Mouse (Mus musculus) MN1 (cell line): ENCODE measurements around the gene Camsap2.

Experiments
- DNase-seq: peaks from one replicate; pipeline ENCODE4 v3.0.0-alpha.2; 2016; ENCODE audit warnings: low spot score

Gene Camsap2

GRCm38 (mm10) chr1:136258495-136258894, 87.4 kb downstream of the Camsap2 start:
- no peak for DNase-seq

- DNase-seq: no peak
These were observed 90.2 kb downstream of the Camsap2 start for GRCm38 (mm10) chr1:136255657-136256056.

GRCm38 (mm10) chr1:136255174-136255573, 90.7 kb downstream of the Camsap2 start:
- DNase-seq: no peak

GRCm38 (mm10) chr1:136254503-136255065, 91.3 kb downstream of the Camsap2 start:
- no peak for DNase-seq

- DNase-seq: no peak
These were observed 92.4 kb downstream of the Camsap2 start for GRCm38 (mm10) chr1:136253472-136253871.

GRCm38 (mm10) chr1:136249662-136250061, 96.2 kb downstream of the Camsap2 start:
- DNase-seq: no peak

DNA sequence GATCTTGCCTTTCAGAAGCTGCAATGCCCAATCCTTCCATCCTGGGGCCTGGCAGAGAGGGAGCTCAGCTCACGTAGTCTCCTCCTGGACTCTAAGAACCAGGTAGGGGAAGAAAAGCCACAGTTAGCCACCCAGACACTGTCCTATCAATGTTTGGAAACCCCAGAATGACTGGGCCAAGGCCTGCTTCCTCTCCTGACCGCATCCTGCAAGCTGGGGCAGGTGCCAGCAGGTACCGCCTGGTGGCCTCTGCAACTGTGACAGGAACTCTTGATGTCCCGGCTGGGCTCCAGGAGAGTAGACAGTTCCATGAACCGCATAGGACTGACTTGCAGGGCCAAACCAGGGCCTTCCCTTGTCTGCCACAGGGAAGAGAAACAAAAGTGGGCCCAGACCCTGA, 98.5 kb downstream of the Camsap2 start:
- DNase-seq: no peak

DNA sequence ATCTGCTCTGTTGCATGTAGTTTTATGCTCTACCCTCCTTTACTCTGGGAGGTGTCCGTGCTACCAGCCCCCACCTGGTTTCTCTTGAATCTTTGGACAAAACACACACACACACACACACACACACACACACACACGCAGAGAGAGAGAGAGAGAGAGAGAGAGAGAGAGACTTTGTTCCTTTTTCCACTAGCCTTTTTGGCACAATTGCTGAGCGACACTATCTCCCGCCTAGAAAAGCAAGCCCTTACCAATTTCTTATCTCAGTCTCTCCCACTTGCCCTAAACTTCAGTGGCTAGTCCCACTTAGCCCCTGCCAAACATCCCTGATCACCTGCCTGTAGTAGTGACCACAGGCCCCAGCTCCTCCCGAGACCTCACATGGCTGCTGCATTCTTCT, 101.4 kb downstream of the Camsap2 start:
- DNase-seq: no peak

DNA sequence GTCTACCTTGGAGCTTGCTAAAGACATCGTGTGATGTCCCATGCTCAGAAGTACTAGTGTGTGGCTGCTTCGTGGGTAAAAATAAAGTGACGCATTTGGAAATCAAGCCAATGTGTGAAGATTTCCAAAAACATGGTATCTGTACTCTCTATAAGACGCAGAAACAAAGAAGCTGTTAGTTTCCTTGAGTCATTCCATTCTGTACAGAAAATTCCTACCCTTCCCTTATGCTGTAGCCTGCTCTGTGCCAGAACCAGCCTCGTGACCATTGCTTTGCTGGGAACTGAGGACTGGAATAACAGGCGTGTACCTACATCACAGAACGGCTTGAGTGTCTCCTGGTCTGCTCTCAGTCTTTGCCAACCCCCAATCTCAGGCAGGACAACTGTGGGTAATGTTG, 104.1 kb downstream of the Camsap2 start:
- DNase-seq: no peak

DNA sequence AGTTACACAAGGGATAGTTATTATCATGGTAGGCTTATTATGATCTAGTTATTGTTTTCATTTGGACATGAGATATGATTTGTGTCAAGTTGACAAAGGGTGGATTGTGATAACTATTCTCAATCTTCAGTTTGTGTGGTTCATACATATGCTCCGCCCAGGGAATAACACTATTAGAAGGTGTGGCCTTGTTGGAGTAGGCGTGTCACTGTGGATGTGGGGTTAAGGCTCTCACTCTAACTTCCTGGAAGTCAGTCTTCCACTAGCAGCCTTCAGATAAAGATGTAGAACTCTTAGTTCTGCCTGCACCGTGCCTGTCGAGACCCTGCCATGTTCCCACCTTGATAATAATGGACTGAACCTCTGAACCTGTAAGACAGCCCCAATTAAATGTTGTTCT, 107.4 kb downstream of the Camsap2 start:
- no peak for DNase-seq

DNA sequence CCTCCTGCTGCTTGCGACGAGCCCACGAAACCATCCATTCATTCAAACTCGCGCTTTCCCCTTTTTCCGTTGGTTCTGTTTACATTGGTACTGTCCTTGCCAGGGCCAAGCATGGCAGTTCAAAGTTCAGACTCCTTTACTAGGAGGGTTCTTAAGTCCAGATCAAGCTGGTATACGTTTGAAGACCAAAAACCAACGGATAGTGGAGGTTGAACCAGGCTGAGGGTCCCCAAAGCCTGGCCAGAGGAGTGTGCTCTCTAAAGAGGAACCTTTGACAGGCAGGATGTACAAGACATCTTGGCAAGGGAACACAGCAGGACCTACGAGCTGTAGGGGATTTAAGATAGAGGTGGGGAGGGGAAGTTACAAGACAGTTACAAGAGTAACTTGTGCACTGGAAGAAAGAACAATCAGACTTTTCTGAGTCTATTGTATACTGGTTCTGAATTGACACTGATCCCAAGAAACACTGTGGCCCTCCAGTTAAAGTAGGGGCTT, 111.3 kb downstream of the Camsap2 start:
- no peak for DNase-seq

DNA sequence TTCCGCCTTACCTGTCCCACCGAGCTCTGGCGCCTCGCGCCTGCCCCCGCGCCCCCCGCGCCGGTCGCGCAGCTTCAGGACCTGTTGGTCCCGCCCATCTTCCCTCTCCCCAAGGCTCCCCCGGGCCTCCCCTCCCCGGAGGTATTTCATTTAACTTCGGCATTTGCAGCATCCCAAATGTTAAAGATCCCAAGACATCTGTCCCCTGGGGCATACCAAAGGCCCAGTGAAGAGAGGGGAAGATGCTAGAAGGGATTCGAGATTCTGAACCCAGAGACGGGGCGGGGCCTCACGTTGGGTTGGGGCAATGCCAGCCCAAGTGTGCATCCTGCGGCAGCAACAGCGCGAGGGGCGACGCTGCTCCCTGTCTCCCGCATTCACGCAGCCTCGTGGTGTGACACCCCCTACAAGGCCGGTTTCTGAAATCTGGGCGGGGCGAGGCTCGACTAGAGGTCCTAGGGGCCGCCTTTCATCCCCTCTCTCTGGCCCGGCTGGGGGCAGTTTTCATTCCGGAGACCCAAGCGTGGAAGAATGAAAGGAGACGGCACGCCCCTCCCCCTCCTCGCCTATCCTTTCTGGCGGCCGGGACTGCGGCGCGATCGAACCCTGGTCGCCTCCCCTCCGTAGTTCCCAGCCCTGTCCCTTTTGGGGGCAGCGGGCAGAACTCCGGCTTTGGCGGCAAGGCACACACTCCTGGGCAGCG, 111.9 kb downstream of the Camsap2 start, which contains the start of gene Inava:
Inava (minus strand) TSS at position 373 of the 703 bp plus-strand sequence.
- DNase-seq: no peak

DNA sequence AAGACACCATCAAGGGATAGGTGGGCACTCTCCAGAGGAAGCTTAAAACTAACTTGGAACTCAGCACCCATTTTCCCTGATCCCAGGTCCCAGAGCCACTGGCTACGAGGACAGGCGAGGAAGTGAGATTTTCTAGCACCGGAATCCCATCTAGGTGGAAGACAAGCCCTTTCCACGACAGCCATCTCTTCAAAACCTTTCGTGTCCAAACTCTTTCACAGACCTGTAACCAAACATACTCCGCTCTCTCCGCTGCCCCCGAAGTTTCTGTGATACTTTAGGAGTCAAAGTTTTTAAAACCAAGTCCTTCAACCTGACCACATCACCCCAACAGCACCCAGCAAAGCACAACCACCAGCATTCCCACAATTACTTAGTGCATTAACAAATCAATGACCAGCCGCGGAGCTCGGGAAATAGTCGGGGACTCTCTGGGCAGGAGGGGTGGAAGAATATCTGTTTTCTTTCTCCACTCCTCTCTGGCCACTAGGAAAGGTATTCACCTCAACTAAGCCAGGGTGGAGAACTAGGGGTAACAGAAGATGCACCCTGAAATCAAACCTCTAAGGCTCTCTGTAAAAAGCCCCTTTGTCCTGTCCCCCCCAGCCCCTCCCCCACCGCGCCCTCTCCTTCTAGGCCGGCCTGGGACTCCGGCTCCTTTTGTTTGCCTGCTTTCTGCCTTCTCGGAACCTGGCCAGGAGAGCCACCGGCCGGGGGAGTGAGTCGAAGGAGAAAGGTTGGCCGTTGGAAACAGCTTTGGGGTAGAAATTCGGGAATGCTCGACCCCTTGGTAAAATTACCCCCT, 112.7 kb downstream of the Camsap2 start:
- no peak for DNase-seq

GRCm38 (mm10) chr1:136232285-136232926, 113.5 kb downstream of the Camsap2 start:
- no peak for DNase-seq

- DNase-seq: no peak
These were observed 114.3 kb downstream of the Camsap2 start for GRCm38 (mm10) chr1:136231596-136231995.

DNA sequence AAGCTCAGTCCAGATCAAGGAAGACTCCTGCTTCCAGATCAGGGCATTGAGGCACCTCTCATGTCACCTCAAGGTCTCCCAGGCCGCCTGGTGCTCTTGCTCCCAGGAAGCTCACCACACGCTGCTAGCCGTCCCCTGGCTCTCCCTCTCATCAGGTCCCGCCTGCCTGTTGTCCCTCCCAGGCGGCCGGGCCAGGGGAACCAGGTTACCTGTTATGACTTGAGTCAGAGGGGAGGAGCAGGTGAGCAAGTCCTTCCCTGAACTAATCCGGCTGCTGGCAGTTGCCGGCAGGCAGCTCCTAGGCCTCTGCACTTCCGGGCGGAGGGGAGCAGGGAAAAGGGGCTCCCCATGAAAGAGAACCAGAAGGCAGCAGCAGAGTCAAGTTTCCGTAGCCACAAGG, 115.7 kb downstream of the Camsap2 start:
- DNase-seq: no peak

DNA sequence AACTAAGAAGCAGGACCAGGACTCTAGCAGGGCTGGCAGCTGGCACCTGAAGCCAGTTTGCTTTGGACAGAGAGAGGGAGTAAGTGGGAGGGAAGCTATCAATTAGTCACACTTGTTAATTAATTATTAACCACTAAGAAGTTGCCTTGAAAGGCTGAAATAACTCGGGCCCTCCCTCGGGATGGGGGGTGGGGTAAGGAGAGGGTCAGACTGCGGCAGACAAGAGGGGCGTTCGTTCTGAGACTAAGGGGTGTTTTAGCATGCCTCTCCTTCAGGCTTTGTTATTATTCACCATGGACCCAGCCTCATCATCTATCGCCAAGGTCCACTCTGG, 116.9 kb downstream of the Camsap2 start:
- DNase-seq: no peak

DNA sequence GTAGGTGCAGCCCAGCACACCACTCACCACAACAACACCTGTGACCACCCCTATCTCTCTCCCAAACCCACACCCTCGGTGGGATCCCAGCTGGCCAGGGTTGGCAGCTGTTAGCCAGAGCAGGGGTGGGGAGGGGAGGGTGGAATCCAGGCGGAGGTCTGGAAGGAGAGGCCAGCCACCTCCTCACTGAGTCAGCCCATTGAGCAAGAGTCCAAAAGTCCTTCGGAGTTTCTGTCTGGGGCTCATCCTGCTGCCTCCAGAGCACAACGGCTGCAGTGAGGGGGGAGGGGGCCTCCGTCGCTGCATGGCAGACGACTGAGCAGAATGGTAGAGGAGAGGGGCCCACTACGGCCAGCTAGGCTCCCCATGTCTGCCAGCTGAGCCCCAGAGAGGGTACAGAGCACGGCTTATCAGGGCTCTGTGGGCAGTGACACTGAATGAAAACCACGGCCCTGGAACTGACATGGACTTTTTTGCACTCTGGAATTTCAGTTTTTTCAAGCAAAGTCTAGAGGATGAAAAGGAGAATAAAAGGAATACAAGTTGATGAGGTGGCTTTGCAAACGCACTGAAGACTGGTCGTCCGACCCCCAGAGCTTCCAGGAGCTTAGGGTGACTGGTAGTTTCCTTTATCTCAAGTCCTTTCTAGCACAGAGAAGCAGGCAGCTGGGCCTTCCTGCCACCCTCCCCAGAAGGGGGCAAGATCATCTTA, 117.4 kb downstream of the Camsap2 start:
- DNase-seq: no peak

- no peak for DNase-seq
These were observed 118.0 kb downstream of the Camsap2 start for GRCm38 (mm10) chr1:136227870-136228269.

GRCm38 (mm10) chr1:136226626-136227025, 119.3 kb downstream of the Camsap2 start:
- no peak for DNase-seq

DNA sequence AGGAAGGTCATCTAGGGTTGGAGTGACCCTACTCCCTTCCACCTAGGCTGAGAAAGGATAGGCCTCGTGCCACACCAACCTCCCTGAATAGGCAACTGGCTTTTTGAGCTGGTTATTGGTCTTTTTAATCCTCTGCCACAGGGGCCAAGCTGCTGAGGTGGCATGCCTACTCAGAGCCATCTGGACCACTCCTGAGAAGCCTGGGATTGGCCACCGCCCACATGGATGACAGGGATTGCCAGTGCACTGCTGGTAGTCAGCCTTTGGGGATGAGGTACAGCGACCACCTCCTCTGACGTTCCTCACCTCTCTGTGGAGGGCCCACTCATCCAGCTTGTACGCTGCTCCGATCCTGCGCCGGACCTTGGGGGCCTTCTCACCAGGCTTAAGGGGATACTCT, 120.1 kb downstream of the Camsap2 start:
- no peak for DNase-seq
